Mouse (Mus musculus): Measurements from ENCODE around the gene Coro2b. TPM values are rescaled to one million over a fixed set of nuclear protein-coding genes. Genes with fewer than 3 reads are reported as not detected.
A peak's percentile ranks its signal among the peaks of the same experiment; 100 is the strongest.

Gene Coro2b
- polyA plus RNA-seq, 1 experiment from 2014 or later = 9.8 TPM

DNA sequence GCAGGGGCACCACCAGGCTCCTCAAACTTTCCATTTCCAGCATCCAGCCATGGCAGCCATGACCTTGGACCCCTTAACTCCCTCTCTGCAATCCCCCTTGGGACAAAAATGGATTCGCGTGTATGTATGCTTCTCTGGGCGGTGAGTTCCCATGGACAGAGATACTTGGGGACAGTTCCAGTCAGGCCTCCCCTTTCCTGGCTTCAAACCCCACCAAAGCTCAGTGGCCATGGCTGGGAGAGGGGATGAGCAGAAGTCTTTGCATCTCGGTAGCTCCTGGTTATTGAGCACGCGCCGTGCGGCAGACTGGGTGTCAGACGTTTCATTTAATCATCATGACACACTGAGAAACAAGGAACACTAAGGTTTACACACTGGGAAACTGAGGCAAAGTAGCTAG is 56.7 kb downstream of the Coro2b start:
- H3K27me3 ChIP-seq (ENCODE audit: control insufficient read depth, insufficient read depth, low read length) = no peaks in the 10 kb centered on the region
- WGBS = 86% methylated on average over 9 of the region's 9 CpGs
- H3K4me1 ChIP-seq (ENCODE audit: control insufficient read depth, insufficient read depth, low read length) = peaks cover 10% of the 10 kb centered on the region
- H3K36me3 ChIP-seq (ENCODE audit: control insufficient read depth, insufficient read depth, low read length) = no peaks in the 10 kb centered on the region
- no peak overlapping the region for H3K4me2 ChIP-seq (ENCODE audit: low read depth, low read length)
- H3K4me3 ChIP-seq (replicated peaks; ENCODE audit: low read length) = no peak overlapping the region
- no peak overlapping the region for H3K27ac ChIP-seq (ENCODE audit: low read length)
- ATAC-seq (ENCODE audit: insufficient read depth, low FRiP score) = no peak
- no peak overlapping the region for H3K9ac ChIP-seq (ENCODE audit: low read length)
- H3K9me3 ChIP-seq (replicated peaks; ENCODE audit: control insufficient read depth, low read length) = no peaks in the 10 kb centered on the region

GRCm38 (mm10) chr9:62476782-62477487 is 59.9 kb downstream of the Coro2b start:
- peak; percentile 90 for ATAC-seq (ENCODE audit: insufficient read depth, low FRiP score)
- H3K27ac ChIP-seq (ENCODE audit: low read length) = peak overlapping the region; percentile 80
- WGBS = 25% methylated on average over 11 of the region's 11 CpGs

GRCm38 (mm10) chr9:62474206-62474605 is 62.6 kb downstream of the Coro2b start:
- Histone ChIP-seq H3K4me3 (replicated peaks; ENCODE audit: low read length) (no peak overlapping the region), H3K36me3 (ENCODE audit: control insufficient read depth, insufficient read depth, low read length) (no peaks in the 10 kb centered on the region), H3K9me3 (replicated peaks; ENCODE audit: control insufficient read depth, low read length) (no peaks in the 10 kb centered on the region), H3K9ac (ENCODE audit: low read length) (no peak overlapping the region), H3K4me2 (ENCODE audit: low read depth, low read length) (no peak overlapping the region), H3K27me3 (ENCODE audit: control insufficient read depth, insufficient read depth, low read length) (no peaks in the 10 kb centered on the region), H3K27ac (ENCODE audit: low read length) (no peak overlapping the region), H3K4me1 (ENCODE audit: control insufficient read depth, insufficient read depth, low read length) (peaks cover 13% of the 10 kb centered on the region)
- WGBS = 75% methylated on average over 2 of the region's 2 CpGs
- ATAC-seq (ENCODE audit: insufficient read depth, low FRiP score) = no peak

More at GRCm38 (mm10) chr9:62476782-62477487, 59.9 kb downstream of the Coro2b start:
- no peak overlapping the region for H3K4me3 ChIP-seq (replicated peaks; ENCODE audit: low read length)
- H3K4me1 ChIP-seq (ENCODE audit: control insufficient read depth, insufficient read depth, low read length) = peaks cover 13% of the 10 kb centered on the region
- no peaks in the 10 kb centered on the region for H3K9me3 ChIP-seq (replicated peaks; ENCODE audit: control insufficient read depth, low read length)
- no peak overlapping the region for H3K4me2 ChIP-seq (ENCODE audit: low read depth, low read length)
- H3K36me3 ChIP-seq (ENCODE audit: control insufficient read depth, insufficient read depth, low read length) = no peaks in the 10 kb centered on the region
- no peaks in the 10 kb centered on the region for H3K27me3 ChIP-seq (ENCODE audit: control insufficient read depth, insufficient read depth, low read length)
- H3K9ac ChIP-seq (ENCODE audit: low read length) = peak overlapping the region; percentile 43

- Histone ChIP-seq H3K27me3 (ENCODE audit: control insufficient read depth, insufficient read depth, low read length) (no peaks in the 10 kb centered on the region), H3K4me3 (replicated peaks; ENCODE audit: low read length) (no peak overlapping the region), H3K9me3 (replicated peaks; ENCODE audit: control insufficient read depth, low read length) (no peaks in the 10 kb centered on the region), H3K4me1 (ENCODE audit: control insufficient read depth, insufficient read depth, low read length) (peaks cover 4% of the 10 kb centered on the region; the same call in 1 of the 2 replicates), H3K36me3 (ENCODE audit: control insufficient read depth, insufficient read depth, low read length) (no peaks in the 10 kb centered on the region), H3K27ac (ENCODE audit: low read length) (no peak overlapping the region), H3K4me2 (ENCODE audit: low read depth, low read length) (no peak overlapping the region), H3K9ac (ENCODE audit: low read length) (no peak overlapping the region)
- ATAC-seq (ENCODE audit: insufficient read depth, low FRiP score) = no peak
- 88% methylated on average over 14 of the region's 14 CpGs for WGBS
These were observed 65.2 kb downstream of the Coro2b start for GRCm38 (mm10) chr9:62471541-62472189.

DNA sequence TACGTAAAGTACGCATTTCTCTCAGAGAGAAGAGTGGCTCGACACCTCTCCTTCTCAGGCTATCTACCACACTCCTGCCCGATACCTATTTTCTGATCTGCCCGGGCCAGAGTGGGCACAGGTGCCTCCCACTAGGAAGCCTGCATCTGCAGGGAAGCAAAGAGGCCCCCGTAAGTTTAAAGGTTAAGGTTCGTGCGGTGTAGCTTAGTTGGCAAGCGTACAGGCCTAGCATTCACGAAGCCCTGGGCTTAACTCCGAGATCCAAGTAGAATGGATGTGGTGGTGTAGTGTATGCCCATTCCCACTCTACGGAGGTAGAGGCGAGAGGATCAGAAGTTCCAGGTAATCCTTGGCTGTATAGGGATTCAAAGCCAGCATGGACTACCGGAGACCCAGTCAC is 65.8 kb downstream of the Coro2b start:
- Histone ChIP-seq H3K9me3 (replicated peaks; ENCODE audit: control insufficient read depth, low read length) (no peaks in the 10 kb centered on the region), H3K4me3 (replicated peaks; ENCODE audit: low read length) (no peak overlapping the region), H3K9ac (ENCODE audit: low read length) (no peak overlapping the region), H3K4me1 (ENCODE audit: control insufficient read depth, insufficient read depth, low read length) (0 out of 2 replicates have a peak, but pooled peaks cover 3% of the 10 kb centered on the region), H3K27me3 (ENCODE audit: control insufficient read depth, insufficient read depth, low read length) (no peaks in the 10 kb centered on the region), H3K27ac (ENCODE audit: low read length) (no peak overlapping the region), H3K4me2 (ENCODE audit: low read depth, low read length) (no peak overlapping the region), H3K36me3 (ENCODE audit: control insufficient read depth, insufficient read depth, low read length) (no peaks in the 10 kb centered on the region)
- 91% methylated on average over 14 of the region's 14 CpGs for WGBS
- ATAC-seq (ENCODE audit: insufficient read depth, low FRiP score) = no peak

DNA sequence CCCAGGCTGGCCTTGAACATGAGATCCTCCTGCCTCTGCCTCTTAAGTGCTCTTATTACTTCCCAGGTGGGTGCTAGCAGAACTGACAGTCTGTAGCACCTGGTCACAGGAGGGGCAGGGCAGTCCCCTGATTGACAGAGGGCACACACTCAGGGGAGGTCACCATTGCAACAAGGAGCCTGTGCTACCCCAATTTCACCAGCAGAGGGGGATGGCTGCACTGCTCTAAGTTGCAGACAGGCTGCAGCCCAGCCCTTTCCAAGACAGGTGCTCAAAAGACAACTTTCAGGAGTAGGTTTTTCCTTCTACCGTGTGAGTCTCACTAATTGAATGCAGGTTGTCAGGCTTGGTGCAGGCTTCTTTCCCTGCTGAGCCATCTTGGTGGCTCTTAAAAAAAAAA is 66.4 kb downstream of the Coro2b start:
- Histone ChIP-seq H3K9ac (ENCODE audit: low read length) (no peak overlapping the region), H3K27me3 (ENCODE audit: control insufficient read depth, insufficient read depth, low read length) (no peaks in the 10 kb centered on the region), H3K4me3 (replicated peaks; ENCODE audit: low read length) (no peak overlapping the region), H3K4me1 (ENCODE audit: control insufficient read depth, insufficient read depth, low read length) (0 out of 2 replicates have a peak, but pooled peaks cover 3% of the 10 kb centered on the region), H3K9me3 (replicated peaks; ENCODE audit: control insufficient read depth, low read length) (no peaks in the 10 kb centered on the region), H3K36me3 (ENCODE audit: control insufficient read depth, insufficient read depth, low read length) (no peaks in the 10 kb centered on the region), H3K27ac (ENCODE audit: low read length) (no peak overlapping the region), H3K4me2 (ENCODE audit: low read depth, low read length) (no peak overlapping the region)
- WGBS = 0% methylated on average over 1 of the region's 1 CpGs
- peak; percentile 68 for ATAC-seq (ENCODE audit: insufficient read depth, low FRiP score)

GRCm38 (mm10) chr9:62469696-62470095 is 67.1 kb downstream of the Coro2b start:
- H3K36me3 ChIP-seq (ENCODE audit: control insufficient read depth, insufficient read depth, low read length) = no peaks in the 10 kb centered on the region
- H3K27me3 ChIP-seq (ENCODE audit: control insufficient read depth, insufficient read depth, low read length) = no peaks in the 10 kb centered on the region
- no peak overlapping the region for H3K4me3 ChIP-seq (replicated peaks; ENCODE audit: low read length)
- ATAC-seq (ENCODE audit: insufficient read depth, low FRiP score) = no peak
- H3K9me3 ChIP-seq (replicated peaks; ENCODE audit: control insufficient read depth, low read length) = no peaks in the 10 kb centered on the region
- H3K9ac ChIP-seq (ENCODE audit: low read length) = no peak overlapping the region
- no peak overlapping the region for H3K4me2 ChIP-seq (ENCODE audit: low read depth, low read length)
- no peak overlapping the region for H3K27ac ChIP-seq (ENCODE audit: low read length)
- 0 out of 2 replicates have a peak, but pooled peaks cover 3% of the 10 kb centered on the region for H3K4me1 ChIP-seq (ENCODE audit: control insufficient read depth, insufficient read depth, low read length)
- 82% methylated on average over 10 of the region's 10 CpGs for WGBS

DNA sequence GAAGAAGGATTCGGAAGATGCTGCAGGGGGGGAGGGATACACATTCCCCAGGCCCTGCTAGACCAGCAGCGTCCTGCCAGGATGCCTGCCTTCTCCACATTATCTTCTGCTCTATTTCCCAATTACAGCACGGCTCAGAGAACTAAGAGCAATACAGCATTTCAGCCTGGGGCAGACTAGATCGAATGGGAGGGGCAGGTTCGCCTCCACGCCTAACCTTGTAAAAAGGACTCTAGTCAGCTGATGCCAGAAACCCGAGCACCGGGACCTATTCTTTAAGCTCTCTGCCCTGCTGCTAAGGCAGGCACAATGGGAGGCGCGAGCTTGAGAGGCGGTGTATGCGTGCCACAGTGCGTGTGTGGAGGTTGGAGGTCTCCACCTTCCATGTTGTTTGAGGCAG is 67.7 kb downstream of the Coro2b start:
- no peak overlapping the region for H3K4me2 ChIP-seq (ENCODE audit: low read depth, low read length)
- no peak overlapping the region for H3K9ac ChIP-seq (ENCODE audit: low read length)
- 70% methylated on average over 13 of the region's 13 CpGs for WGBS
- H3K27me3 ChIP-seq (ENCODE audit: control insufficient read depth, insufficient read depth, low read length) = no peaks in the 10 kb centered on the region
- H3K36me3 ChIP-seq (ENCODE audit: control insufficient read depth, insufficient read depth, low read length) = no peaks in the 10 kb centered on the region
- H3K9me3 ChIP-seq (replicated peaks; ENCODE audit: control insufficient read depth, low read length) = no peaks in the 10 kb centered on the region
- no peaks in the 10 kb centered on the region for H3K4me1 ChIP-seq (ENCODE audit: control insufficient read depth, insufficient read depth, low read length)
- no peak overlapping the region for H3K27ac ChIP-seq (ENCODE audit: low read length)
- ATAC-seq (ENCODE audit: insufficient read depth, low FRiP score) = no peak
- H3K4me3 ChIP-seq (replicated peaks; ENCODE audit: low read length) = no peak overlapping the region

GRCm38 (mm10) chr9:62467413-62467784 is 69.4 kb downstream of the Coro2b start:
- H3K4me2 ChIP-seq (ENCODE audit: low read depth, low read length) = no peak overlapping the region
- H3K9me3 ChIP-seq (replicated peaks; ENCODE audit: control insufficient read depth, low read length) = no peaks in the 10 kb centered on the region
- no peaks in the 10 kb centered on the region for H3K4me1 ChIP-seq (ENCODE audit: control insufficient read depth, insufficient read depth, low read length)
- H3K9ac ChIP-seq (ENCODE audit: low read length) = no peak overlapping the region
- H3K27me3 ChIP-seq (ENCODE audit: control insufficient read depth, insufficient read depth, low read length) = no peaks in the 10 kb centered on the region
- 91% methylated on average over 1 of the region's 1 CpGs for WGBS
- no peak overlapping the region for H3K4me3 ChIP-seq (replicated peaks; ENCODE audit: low read length)
- no peak overlapping the region for H3K27ac ChIP-seq (ENCODE audit: low read length)
- H3K36me3 ChIP-seq (ENCODE audit: control insufficient read depth, insufficient read depth, low read length) = no peaks in the 10 kb centered on the region
- no peak for ATAC-seq (ENCODE audit: insufficient read depth, low FRiP score)

Measured in stomach, embryonic 16.5 days (tissue).